Mouse (Mus musculus) adrenal gland, postnatal 25 days (tissue): ENCODE results near the gene Itgax. TPM values are rescaled to one million over a fixed set of nuclear protein-coding genes. Genes with fewer than 3 reads are reported as not detected.
A peak's percentile ranks its signal among the peaks of the same experiment; 100 is the strongest.

Source experiments
- DNase-seq: peaks from one replicate; pipeline ENCODE4 v3.0.0; 2021; ENCODE audit warnings: mixed read lengths
- total RNA-seq: library from RNA; stranded (reverse); gene quantifications from 2 replicates; pipeline ENCODE4 v1.2.3, GENCODE M21; 2021

The Itgax gene
- total RNA-seq, 1 experiment from 2014 or later: 0.97 TPM

DNA sequence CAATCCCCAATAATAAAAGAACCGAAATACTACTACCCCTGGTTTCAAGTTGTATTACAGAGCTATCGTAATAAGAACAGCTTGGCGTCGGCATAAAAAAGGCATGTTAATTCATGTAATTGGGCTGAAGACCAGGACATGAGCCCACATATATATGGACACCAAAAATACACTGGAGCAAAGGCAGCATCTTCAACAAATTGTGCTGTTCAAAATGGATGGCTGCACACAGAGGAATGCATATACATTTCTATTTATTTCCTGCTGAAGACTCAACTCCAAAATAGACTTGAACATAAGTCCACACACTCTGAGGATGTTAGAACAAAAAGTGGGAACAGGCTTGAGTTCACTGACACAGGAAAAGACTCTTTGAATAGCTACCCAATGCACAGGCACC, 34.7 kb downstream of the Itgax start:
- no peak for DNase-seq

DNA sequence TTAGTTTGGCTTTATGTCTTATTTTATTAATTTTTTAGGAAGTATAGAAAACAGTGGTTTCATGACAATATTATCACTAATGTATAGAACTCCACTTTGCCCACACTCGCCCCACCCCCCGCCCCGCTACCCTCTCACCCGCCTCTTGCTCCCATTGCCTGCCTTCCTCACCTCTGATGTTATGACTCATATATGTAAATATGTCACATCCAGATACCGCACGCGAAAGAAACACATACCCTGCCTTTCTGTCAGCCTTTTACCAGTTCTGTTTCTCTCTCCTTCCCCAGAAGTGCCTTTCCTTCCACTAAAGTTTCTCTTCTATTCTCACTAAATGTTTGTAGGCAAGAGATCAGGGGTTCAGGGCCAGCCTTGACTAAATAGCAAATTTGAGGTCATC, 37.0 kb downstream of the Itgax start:
- DNase-seq: no peak

DNA sequence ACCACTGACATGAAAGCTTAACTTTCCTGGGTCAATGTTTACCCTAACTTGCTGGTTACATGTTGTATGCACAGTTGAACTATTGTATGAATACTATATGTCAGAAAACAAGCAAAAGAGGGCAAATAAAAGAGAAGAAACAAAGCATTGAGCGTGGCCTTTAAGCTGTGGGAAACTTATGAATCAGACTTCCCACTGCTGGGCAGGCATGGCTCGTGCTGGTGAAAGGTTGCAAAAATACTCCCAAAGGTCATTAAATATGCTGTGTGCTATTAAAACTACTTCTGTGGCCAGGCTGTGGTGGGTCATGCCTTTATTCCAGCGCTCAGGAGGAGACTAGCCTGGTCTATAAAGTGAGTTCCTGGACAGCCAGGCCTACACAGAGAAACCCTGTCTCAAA, 40.6 kb downstream of the Itgax start:
- peak; percentile 9 for DNase-seq

DNA sequence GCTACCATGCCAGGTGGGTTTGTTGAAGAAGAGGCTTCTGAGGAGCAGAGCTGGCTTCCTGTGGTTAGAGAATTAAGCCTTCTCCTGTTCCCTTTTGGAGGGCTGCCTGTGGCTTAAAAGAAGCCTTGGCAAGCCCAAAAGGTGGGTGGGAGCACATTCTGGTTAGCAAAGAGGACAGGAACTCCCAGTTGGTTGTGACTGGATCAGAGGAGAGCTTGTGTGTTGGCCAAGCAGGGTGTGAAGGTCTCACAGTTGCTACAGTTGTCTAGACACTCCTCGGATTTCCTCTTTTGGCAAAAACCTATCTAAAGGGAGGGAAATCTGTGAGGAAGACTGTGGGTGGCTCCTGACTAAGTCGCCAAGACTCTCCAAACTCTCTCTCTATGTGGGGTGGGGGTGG, 49.0 kb downstream of the Itgax start:
- no peak for DNase-seq

DNA sequence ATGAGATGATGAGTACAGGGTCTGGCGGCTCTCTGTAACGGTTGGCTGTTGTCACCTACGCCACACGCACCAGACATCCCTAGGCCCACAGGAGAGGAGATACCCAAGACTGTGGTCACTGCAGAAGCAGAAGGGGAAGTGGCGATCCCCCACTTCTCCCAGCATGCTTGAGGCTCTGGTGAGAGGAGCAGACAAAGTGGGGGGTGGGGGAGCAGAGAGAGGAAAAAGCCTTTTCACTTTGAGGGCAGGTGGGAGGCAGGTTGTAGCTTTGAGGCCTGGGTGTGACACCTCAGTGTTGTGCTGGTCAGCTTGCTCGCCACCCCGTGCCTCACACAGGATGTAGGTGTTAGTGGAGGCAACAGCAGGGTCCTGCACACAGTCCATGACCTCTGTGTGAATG, 50.8 kb downstream of the Itgax start:
- DNase-seq: no peak

DNA sequence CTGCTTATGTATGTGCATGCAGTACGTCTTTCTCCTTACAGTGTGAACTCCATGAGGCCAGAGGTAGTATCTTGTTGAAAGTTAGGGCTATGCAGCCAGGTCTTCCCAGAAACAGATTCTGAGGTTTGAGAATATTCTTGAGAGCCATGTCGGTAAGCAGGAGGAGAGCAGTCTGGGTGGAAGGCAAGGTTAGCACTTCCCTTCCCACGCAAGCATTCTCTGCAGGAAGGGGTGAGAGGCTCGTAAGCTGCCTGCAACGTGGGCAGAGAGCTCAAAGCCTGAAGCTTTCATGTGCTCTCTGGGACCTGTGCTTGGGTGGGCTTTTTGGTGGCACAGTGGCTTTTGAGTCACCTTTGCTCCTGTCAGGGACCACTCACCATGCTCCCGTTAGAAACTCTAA, 51.2 kb downstream of the Itgax start:
- no peak for DNase-seq

DNA sequence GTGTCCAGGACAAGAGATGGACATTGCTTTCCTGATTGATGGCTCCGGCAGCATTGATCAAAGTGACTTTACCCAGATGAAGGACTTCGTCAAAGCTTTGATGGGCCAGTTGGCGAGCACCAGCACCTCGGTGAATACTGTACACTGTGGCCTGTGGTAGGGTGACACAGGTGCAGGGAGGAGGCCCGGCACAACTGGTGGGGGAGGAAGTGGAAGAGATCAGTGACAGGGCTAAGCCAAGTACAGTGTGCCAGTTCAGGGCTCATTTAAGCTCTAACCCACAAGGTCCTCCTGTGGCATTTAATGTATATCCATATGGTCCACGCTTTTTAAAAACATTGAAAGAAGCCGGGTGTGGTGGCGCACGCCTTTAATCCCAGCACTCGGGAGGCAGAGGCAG, 52.3 kb downstream of the Itgax start:
- DNase-seq: no peak

Other genes with a start within 250 kb of the Itgax start
- gene Prss53, start 238.6 kb upstream of the Itgax start, total RNA-seq: 1.2 and 2.2 TPM in 2 replicates
- not detected in 2 replicates for gene Gm21974, start 234.1 kb upstream of the Itgax start, total RNA-seq
- gene Vkorc1, start 233.9 kb upstream of the Itgax start, total RNA-seq: 69.5 and 76.6 TPM in 2 replicates
- 119 and 123 TPM in 2 replicates for gene Bckdk, start 225.5 kb upstream of the Itgax start, total RNA-seq
- gene Kat8, start 217.0 kb upstream of the Itgax start, total RNA-seq: 30.0 and 32.6 TPM in 2 replicates
- gene Prss8, start 199.4 kb upstream of the Itgax start, total RNA-seq: 0.15 TPM in 1 of 2 replicates, not detected in the other
- gene Prss36, start 182.8 kb upstream of the Itgax start, total RNA-seq: 4.4 and 9.7 TPM in 2 replicates
- gene Fus, start 162.1 kb upstream of the Itgax start, total RNA-seq: 189 and 309 TPM in 2 replicates
- 2.8 and 5.5 TPM in 2 replicates for gene Pycard, start 135.7 kb upstream of the Itgax start, total RNA-seq
- gene Trim72, start 125.6 kb upstream of the Itgax start, total RNA-seq: 0.24 TPM in 1 of 2 replicates, not detected in the other
- 2.5 and 2.9 TPM in 2 replicates for gene Itgam, start 66.9 kb upstream of the Itgax start, total RNA-seq
- gene Gm49368, start 66.9 kb upstream of the Itgax start, total RNA-seq: not detected in 2 replicates
- gene Itgad, start 24.8 kb downstream of the Itgax start, total RNA-seq: not detected in 2 replicates
- 2.8 and 5.0 TPM in 2 replicates for gene Cox6a2, start 76.8 kb downstream of the Itgax start, total RNA-seq
- gene Armc5, start 107.8 kb downstream of the Itgax start, total RNA-seq: 19.3 and 20.5 TPM in 2 replicates
- gene 9130023H24Rik, start 108.5 kb downstream of the Itgax start, total RNA-seq: 9.1 and 10.3 TPM in 2 replicates
- gene Tgfb1i1, start 117.3 kb downstream of the Itgax start, total RNA-seq: 20.2 and 23.0 TPM in 2 replicates
- not detected in 2 replicates for gene Slc5a2, start 136.1 kb downstream of the Itgax start, total RNA-seq
- gene BC017158, start 168.6 kb downstream of the Itgax start, total RNA-seq: 29.0 and 33.5 TPM in 2 replicates